Mouse (Mus musculus) natural killer cell, adult 2 months (primary cell): ENCODE results near the gene Tlx3.

Experiments
- DNase-seq, 2 experiments: peaks; one replicate each; pipeline ENCODE4 v3.0.0; 2022; ENCODE audit warnings: low spot score in 2 of 2

Tlx3 gene

DNA sequence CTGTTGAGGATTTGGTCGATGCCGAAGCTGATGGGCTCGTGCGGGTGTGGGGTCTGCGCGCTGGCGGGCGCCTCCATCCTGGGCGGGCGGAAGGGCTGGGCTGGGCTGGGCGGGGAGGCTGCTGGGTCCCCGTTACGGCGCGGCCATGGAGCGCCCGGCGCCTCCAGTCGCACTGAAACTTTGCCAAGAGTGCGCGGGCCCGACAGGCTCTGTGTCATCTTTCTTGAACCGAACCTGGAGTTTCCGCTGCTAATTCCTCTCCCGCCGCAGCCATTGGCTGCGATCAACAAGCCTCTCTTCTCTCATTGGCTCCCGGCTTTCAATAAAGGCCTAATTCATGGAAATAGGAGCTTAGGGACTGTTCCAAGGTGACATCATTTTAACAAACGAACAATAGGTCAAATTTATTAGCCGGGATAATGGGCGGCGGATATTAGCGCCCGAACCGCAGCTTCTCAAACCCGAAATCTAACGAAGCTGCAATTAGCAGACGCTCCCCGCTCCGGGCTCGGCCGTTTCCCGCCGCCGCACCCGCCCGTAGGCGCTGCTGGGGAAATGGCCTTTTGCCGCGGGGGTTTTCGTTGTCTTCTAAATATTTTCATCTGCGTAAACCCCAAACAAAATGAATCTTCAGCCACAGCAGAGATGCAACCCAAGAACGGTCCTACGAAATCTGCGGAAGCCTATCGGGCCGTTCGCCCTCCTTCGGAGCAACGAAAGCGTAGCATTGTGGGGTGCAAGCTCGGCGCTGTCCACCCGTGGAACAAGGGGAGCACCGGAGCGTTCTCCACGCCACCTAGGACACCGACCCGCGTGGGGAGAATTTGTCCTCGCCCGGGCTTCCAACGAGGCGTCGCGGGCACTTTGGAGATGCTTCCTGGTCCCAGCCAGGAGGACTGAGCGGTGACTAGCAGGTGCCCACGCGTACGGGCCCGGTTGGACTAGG lies at the start of gene Tlx3:
Tlx3 (minus strand) TSS at position 207 of the 946 bp plus-strand sequence.
- no peak for DNase-seq

DNA sequence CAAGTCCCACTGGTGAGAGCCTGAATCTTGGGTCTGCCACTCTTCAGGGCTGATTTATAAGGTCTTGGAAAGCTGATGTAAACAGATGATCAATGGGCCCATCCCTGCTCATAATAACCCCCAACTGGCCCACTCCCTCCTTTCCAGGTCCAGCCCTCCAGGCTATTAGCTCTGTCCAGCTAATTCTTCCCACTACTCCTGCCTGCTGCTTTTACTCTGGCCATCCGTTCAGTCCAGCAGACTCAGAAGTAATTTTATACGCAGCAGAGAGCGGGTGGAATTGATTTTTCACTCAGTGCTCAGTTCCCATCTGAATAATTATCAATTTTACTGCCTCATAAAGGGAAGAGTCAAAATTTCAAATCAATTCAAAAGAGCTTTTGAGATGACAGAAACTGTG lies 36.9 kb upstream of the Tlx3 start:
- no peak for DNase-seq

- DNase-seq = no peak
These were observed 30.7 kb upstream of the Tlx3 start for GRCm38 (mm10) chr11:33234134-33234533.

DNA sequence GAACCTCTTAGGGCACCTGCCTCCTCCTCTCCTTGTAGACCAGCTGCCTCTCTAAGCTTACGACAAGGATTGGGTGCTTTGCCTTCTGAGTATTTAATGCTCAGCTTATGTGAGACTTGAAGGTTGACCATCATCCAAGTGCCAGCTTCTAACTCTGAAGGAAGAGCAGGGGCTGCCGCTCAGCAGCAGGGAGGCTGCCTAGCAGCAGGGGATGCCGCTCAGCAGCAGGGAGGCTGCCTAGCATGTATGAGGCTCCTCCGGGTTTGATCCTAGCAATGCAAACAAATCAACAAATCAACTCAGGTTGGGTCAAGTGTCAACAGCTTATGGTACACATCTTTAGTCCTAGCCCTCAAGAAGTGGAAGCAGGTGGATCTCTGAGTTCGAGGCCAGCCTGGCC lies 28.7 kb upstream of the Tlx3 start:
- DNase-seq = no peak

GRCm38 (mm10) chr11:33228186-33228585 lies 24.8 kb upstream of the Tlx3 start:
- no peak for DNase-seq

DNA sequence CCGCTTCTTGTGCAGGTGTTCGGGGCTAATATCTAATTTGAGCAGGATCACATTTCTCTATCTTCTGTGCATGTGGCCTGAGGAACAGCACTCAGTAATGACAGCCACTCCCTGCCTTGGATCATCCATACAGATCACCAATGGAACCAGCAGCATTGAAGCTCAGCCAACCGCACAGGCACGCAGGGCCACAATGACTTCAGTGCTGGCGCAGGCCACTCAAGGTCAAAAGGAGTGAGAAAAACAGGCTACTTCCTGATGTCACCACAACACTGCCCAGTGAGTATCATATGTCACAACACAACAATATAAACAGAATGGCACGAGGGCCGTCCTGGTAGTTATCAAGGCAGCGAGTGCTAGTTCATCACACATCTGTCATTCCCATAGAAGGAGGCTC lies 23.1 kb upstream of the Tlx3 start:
- no peak for DNase-seq

- DNase-seq = no peak
These were observed 18.4 kb upstream of the Tlx3 start for GRCm38 (mm10) chr11:33221566-33222365.

DNA sequence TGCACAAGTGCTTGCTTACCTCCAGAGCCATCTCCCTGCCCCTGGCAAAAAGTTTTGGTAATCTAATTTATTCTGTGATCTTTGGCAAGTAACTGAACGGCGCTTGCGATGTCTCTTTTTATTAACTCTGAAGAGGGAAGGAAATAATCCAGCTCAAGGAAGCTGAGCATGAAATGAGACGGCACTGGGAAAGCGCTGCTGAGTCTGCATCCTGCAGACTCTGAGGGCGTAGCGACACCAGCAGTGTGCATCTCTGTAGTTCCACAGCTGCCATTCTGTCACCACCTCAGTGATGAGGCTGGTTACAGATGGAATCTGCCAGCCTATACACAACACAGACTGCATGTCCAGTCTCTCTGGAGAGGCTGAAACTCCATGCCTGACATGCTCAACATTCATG lies 17.4 kb upstream of the Tlx3 start:
- no peak for DNase-seq

GRCm38 (mm10) chr11:33217384-33218079 lies 14.1 kb upstream of the Tlx3 start:
- DNase-seq = no peak

- no peak for DNase-seq
These were observed 4.0 kb upstream of the Tlx3 start for GRCm38 (mm10) chr11:33207411-33207810.

DNA sequence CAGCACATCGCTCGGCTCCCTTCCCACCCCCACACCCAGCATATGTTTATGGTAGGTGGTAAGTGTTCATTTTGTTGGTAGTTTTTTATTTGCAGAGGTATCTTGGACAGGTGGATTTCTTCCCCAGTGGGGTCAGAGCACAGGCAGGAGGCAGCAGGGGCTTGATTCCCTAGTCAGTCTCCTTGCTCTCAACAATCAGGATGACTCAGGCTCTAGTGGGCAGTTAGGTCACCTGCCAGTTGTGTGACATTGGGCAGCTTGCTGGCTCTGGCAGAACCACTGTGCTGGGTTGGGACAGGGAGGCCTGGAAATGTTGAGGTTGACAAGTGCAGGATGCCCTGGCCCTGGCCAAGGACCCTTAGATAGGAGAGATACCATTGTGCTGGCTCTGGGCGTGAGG lies 1.6 kb upstream of the Tlx3 start:
- DNase-seq = no peak

DNA sequence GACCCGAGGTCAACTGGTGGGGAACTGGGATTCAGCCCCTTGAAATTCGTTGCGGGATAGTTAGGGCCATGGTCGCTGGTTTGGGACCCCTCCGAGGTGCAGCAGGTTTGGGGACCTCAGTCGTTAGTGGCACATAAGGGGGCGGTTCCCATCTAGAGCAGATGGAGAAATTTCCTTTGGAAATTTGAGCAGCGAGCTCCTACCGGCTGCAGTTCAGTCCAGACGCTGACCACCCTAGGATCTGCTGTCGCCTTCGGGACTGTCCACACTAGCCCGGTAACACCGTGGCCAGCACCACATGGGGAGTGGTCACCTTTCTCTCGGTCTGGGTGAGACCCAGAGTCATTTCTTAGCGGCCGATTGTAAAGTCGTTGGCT lies 928 bp upstream of the Tlx3 start:
- DNase-seq = no peak

DNA sequence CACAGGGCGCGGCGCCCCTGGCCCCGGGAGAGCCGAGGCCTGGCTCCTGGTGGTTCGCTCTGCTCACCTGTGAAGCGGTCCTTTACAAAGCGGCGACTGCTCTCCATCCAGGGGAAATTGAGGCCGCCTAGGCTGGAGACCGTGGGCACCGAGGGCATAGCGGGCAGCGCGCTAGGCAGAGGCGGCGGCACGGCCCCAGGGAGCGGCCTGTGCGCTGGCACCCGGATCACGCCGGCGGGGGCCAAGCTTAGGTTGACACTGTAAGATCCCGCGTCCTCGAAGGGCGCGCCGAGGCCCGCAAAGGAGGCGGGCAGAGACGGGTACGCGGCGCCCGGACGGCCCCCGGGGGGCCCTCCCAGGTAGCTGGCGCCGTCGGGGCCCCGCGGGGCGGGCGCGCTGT lies 417 bp downstream of the Tlx3 start:
- DNase-seq = no peak

- no peak for DNase-seq
These were observed 1.1 kb downstream of the Tlx3 start for GRCm38 (mm10) chr11:33202296-33202695.

DNA sequence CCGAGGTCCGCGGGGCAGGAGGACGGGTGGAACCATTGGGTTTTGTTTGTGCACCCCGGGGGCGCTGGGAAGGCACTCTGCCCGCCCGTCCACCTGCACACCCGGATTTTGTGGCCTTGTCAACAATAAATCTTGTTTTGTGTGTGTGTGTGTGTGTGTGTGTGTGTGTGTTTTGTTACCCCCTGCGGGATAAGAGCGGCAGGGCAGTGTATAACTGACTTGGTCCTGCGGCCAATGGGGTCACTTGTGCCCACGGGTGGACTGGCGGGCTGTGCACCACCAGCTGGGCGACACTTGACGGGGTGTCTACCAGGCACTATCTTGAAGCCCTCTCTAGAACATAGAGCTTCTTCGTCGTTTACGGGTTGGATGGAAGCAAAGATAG lies 1.8 kb downstream of the Tlx3 start:
- DNase-seq = no peak

- DNase-seq = no peak
These were observed 2.4 kb downstream of the Tlx3 start for GRCm38 (mm10) chr11:33200764-33201625.

DNA sequence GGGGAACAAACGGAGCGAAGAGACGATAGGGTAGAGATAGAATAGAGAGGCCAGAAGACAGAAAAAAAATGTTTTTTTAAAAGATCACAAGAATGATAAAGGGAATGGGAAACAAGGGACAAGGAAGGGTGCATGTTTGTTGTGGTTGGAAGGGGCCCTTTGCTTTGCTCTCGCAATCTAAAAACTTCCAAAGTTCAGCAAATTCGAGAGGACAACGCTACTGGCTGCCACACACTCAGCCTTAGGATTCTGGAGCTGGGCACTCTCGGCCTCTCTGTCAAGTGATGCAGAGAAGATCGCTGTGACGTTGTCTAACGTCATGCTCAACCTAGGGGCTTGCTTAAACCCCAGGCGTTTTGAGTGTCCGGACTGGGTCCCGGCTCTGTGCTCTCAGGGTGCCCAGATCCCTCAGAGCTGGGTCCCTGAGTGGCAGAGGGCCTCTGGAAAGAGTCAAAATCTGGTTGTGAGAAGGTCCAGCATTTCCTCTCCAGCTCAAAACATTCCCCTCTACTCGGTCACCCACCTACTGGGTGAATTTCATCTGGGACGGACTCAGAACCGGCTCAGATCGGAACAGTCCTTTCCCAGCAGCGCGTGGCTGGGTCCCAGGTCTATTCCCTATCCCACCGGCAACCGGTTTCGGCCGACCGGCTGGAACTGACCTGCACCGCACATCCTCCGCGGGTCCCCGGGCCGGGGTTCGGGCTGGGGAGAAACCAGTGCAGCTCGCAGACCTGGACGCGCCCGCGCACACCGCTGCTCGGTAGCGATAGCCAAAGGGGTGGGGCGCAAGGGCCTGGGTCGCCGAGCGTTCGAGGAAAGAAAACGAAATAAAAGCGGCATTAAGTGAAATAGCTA lies 3.3 kb downstream of the Tlx3 start:
- no peak for DNase-seq

GRCm38 (mm10) chr11:33199117-33199514 lies 4.3 kb downstream of the Tlx3 start:
- DNase-seq = no peak

DNA sequence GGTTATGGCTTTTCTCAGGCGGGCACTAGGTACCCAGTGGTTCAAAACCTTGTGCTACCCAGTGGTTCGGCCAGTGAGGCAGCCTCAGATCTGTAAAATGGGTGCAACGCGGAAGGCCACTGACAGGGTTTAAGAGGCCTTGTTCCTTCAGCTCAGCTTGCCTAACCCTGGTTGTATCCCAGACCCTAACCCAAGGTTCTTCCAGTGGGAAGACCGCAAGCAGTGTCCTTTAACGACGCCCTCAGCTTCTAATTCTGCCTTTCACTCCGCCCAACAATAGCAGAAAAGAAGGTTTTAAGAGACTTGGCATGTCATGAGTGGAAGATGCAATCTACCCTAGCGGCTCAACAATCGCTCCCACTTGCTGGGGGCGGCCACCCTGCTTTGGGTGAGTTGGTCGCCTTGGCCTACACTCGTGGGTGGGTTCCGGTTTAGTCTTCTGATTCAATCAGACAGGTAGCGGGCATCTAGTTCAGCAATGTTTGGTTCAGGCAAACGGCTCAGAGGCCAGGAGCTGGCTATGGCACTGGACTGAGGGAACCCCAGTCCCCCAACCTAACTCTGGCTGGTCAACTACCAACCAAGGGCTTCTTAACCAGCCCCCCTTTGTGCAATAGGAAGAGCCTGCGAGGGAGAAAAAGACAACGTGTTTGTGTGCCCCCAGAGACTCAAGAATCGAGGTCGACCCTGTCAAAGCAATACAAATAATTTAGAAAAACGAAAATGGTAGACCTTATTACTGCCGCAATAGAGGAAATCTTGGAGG lies 4.9 kb downstream of the Tlx3 start:
- DNase-seq = no peak

- DNase-seq = no peak
These were observed 5.7 kb downstream of the Tlx3 start for GRCm38 (mm10) chr11:33197673-33198072.
